Mouse (Mus musculus) mesoderm, embryonic 11.5 days (tissue): ENCODE measurements around the gene 2810459M11Rik.

Source experiments
- DNase-seq: peaks from one replicate; pipeline ENCODE4 v3.0.0-alpha.2; 2012; ENCODE audit warnings: low read depth, low spot score

The 2810459M11Rik gene

GRCm38 (mm10) chr1:86053198-86053921 lies 7.7 kb downstream of the 2810459M11Rik start:
- DNase-seq, result no peak

DNA sequence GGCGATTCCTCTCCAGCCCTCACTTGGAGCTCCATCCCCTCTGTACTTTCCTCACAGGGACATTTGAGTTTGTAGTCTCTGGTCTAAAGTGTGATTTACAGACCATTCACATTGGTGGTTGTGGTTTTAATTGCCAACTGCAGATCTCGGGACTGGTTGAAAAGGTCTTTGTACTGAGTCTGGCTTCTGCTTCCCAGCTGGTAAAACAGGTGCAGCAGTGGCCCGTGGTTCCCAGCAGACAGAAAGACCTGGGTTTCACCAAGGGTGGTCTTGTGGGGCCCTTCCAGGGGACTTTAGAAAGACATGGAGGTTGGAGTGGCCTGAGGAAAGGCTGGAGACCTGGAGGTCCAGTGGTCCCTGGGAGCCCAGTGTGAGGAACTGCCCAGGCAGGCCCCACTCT lies 9.3 kb downstream of the 2810459M11Rik start:
- no peak for DNase-seq

DNA sequence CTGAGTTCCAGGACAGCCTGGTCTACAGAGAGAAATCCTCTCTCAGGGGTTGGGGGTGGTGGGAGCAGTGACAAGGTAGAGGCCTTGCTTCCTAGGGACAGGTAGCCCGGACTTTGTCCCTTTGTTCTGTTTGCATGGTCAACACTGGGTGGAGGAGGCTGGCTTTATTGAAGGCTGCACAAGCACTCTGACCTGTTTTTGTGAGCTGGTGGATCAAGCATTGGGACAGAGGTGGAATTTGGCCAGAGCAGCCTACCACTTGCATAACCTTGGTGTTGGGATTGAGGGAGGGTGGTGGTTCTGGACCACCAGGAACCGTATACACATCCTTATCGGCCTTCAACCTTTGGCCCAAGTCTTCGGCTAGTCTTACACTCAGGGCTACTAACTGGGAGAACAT lies 10.6 kb downstream of the 2810459M11Rik start:
- no peak for DNase-seq

- peak; percentile 94 for DNase-seq
Observed at GRCm38 (mm10) chr1:86058856-86059769, 13.4 kb downstream of the 2810459M11Rik start.

DNA sequence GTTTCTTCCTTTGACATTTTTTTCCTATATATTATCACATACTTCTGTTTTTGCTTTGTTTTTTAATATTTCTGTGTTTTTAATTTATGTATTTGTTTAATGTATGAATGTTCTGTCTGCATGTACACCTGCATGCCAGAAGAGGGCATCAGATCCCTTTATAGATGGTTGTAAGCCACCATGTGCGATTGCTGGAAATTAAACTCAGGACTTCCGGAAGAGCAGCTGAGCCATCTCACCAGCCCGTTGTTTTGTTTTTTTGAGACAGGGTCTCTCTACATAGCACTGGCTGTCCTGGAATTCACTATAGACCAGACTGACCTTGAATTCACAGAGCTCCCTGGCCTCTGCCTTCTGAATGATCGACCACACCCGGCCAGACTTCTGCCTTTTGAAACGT lies 16.9 kb downstream of the 2810459M11Rik start:
- no peak for DNase-seq

- peak; percentile 95 for DNase-seq
Observed at GRCm38 (mm10) chr1:86064271-86064991, 18.8 kb downstream of the 2810459M11Rik start, which contains the start of gene Psmd1. Psmd1 (plus strand) TSS chr1:86064387.

DNA sequence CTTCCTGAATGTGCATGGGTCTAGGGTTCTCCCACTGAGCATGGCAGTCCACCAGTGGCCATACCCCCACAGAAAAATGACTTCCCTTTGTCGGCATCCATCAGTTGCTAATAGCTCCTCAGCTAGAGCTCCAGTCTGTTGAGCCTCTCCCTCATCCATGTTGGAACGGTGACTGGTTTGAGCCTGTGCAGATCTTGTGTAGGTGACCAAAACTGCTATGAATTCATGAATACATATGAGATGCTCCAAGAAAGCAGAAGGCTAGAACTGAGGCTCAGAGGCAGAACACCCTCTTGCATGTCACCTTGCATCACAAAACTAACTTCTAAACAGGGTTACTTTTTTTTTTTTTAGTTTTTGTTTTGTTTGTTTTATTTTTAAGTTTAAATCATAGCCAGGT lies 30.9 kb downstream of the 2810459M11Rik start:
- DNase-seq, result no peak

GRCm38 (mm10) chr1:86094413-86094812 lies 48.8 kb downstream of the 2810459M11Rik start:
- DNase-seq, result no peak

DNA sequence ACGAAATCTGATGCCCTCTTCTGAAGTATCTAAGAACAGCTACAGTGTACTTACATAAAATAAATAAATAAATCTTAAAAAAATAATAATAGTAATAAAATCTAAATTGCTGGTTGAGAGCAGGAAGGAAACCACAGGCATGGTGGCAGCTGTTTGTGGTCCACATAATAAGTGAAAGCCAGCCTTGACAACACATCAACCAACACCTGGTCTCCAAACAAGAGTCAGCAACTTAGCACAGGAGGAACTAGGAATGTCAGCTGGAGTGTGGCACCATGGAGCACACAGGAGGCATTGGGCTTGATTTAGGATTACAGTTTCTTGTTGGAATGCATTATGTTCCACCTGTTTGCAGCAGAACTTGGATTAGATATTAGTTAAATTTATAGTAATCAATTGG lies 59.4 kb downstream of the 2810459M11Rik start:
- DNase-seq, result no peak
